20 mouse cellular contexts compared by ENCODE assay signal in genomic region chr11:86859236-86859817, GRCm38 (mm10). TPM values are rescaled to one million over a fixed set of nuclear protein-coding genes. Genes with fewer than 3 reads are reported as not detected.
DNase-seq lines count a peak whose midpoint lies in the region; ATAC-seq and TF ChIP-seq lines count a peak whose summit lies in the region.
"Had no signal": no experiment of that assay in that cellular context is flagged by ENCODE, and none has a peak within 500 bp of the region (broad histone marks: within the 10 kb centered on the region; RNA-seq: fewer than 3 reads in every experiment).

No protein-coding gene starts in this region.

- H3K36me3 ChIP-seq in liver, postnatal 0 days (replicated peaks; ENCODE audit: insufficient read depth, low read length) = no peaks in the 10 kb centered on the region
- no peaks in the 10 kb centered on the region for H3K36me3 ChIP-seq in liver, embryonic 11.5 days (ENCODE audit: control insufficient read depth, insufficient read depth, low read length)
- no peaks in the 10 kb centered on the region for H3K36me3 ChIP-seq in lung, postnatal 0 days (ENCODE audit: insufficient read depth, low read length)
- H3K36me3 ChIP-seq in stomach, embryonic 14.5 days (ENCODE audit: control insufficient read depth, insufficient read depth, low read length) = no peaks in the 10 kb centered on the region
- H3K36me3 ChIP-seq: embryonic facial prominence, embryonic 13.5 days; heart, embryonic 13.5 days; hindbrain, embryonic 12.5 days had no signal

- DNase-seq in liver, postnatal 0 days = no peak
- DNase-seq in liver, embryonic 11.5 days (ENCODE audit: low spot score) = no peak
- DNase-seq in lung, postnatal 0 days (ENCODE audit: low spot score) = peak; percentile 26
- no peak for DNase-seq in lung, adult 2 months
- no peak for DNase-seq in thymus, postnatal 0 days (ENCODE audit: low spot score)
- no peak for DNase-seq in retina, embryonic 14.5 days (ENCODE audit: low spot score)
- DNase-seq: adrenal gland, adult 2 months; adrenal gland, postnatal 25 days; cerebellum, adult 18-20 months; cerebellum, adult 9-11 months; cerebellum, postnatal 36 days; gastrocnemius, adult 2 months; gastrocnemius, postnatal 25 days; heart, adult 11 months; heart, postnatal 4 days had no signal

- no peak for TF ChIP-seq EP300 in liver, postnatal 0 days (IDR thresholded peaks at IDR 0.05; ENCODE audit: low read depth)
- TF ChIP-seq EP300 in lung, postnatal 0 days (IDR thresholded peaks at IDR 0.05) = peak; percentile 49

- H3K9me3 ChIP-seq in liver, postnatal 0 days (ENCODE audit: low read length) = no peaks in the 10 kb centered on the region
- H3K9me3 ChIP-seq in liver, embryonic 11.5 days (ENCODE audit: control insufficient read depth, low read length) = no peaks in the 10 kb centered on the region
- H3K9me3 ChIP-seq in lung, postnatal 0 days (ENCODE audit: low read length) = no peaks in the 10 kb centered on the region
- H3K9me3 ChIP-seq in stomach, embryonic 14.5 days (ENCODE audit: control insufficient read depth, low read depth, low read length) = no peaks in the 10 kb centered on the region
- H3K9me3 ChIP-seq: heart, embryonic 13.5 days had no signal

- H3K27me3 ChIP-seq in liver, postnatal 0 days (ENCODE audit: insufficient read depth, low read length) = no peaks in the 10 kb centered on the region
- no peaks in the 10 kb centered on the region for H3K27me3 ChIP-seq in liver, embryonic 11.5 days (replicated peaks; ENCODE audit: control insufficient read depth, insufficient read depth, low read length)
- H3K27me3 ChIP-seq in lung, postnatal 0 days (replicated peaks; ENCODE audit: insufficient read depth, low read length) = no peaks in the 10 kb centered on the region
- no peaks in the 10 kb centered on the region for H3K27me3 ChIP-seq in stomach, embryonic 14.5 days (ENCODE audit: control insufficient read depth, insufficient read depth, low read length)
- H3K27me3 ChIP-seq: embryonic facial prominence, embryonic 13.5 days; heart, embryonic 13.5 days; hindbrain, embryonic 12.5 days had no signal

- H3K9ac ChIP-seq in liver, postnatal 0 days (replicated peaks) = 0 out of 2 replicates have a peak overlapping the region, but pooled peaks have one; percentile 9
- no peak overlapping the region for H3K9ac ChIP-seq in liver, embryonic 11.5 days (ENCODE audit: low read depth, low read length)
- H3K9ac ChIP-seq in lung, postnatal 0 days (replicated peaks; ENCODE audit: low read depth) = no peak overlapping the region
- H3K9ac ChIP-seq in stomach, embryonic 14.5 days (replicated peaks; ENCODE audit: low read depth, low read length) = no peak overlapping the region
- H3K9ac ChIP-seq: embryonic facial prominence, embryonic 13.5 days; heart, embryonic 13.5 days; hindbrain, embryonic 12.5 days had no signal

- no peak overlapping the region for H3K4me3 ChIP-seq in liver, postnatal 0 days (ENCODE audit: low read depth, low read length)
- H3K4me3 ChIP-seq in liver, embryonic 11.5 days (ENCODE audit: low read depth, low read length) = no peak overlapping the region
- no peak overlapping the region for H3K4me3 ChIP-seq in lung, postnatal 0 days (ENCODE audit: low read depth, low read length)
- no peak overlapping the region for H3K4me3 ChIP-seq in lung, adult 2 months (replicated peaks; ENCODE audit: extremely low read depth, low read depth, low read length)
- no peak overlapping the region for H3K4me3 ChIP-seq in stomach, embryonic 14.5 days (ENCODE audit: low read depth, low read length)
- H3K4me3 ChIP-seq: embryonic facial prominence, embryonic 13.5 days; gastrocnemius, adult 2 months; heart, embryonic 13.5 days; hindbrain, embryonic 12.5 days had no signal

- no peak for TF ChIP-seq CTCF in liver, postnatal 0 days (IDR thresholded peaks at IDR 0.05; ENCODE audit: low read depth)
- no peak for TF ChIP-seq CTCF in lung, postnatal 0 days (IDR thresholded peaks at IDR 0.05)
- TF ChIP-seq CTCF in lung, adult 2 months (IDR thresholded peaks at IDR 0.05; ENCODE audit: insufficient read depth, low read length) = no peak

- WGBS in liver, postnatal 0 days (ENCODE audit: insufficient replicate concordance) = 78% methylated on average over 9 of the region's 9 CpGs
- 83% methylated on average over 9 of the region's 9 CpGs for WGBS in liver, embryonic 11.5 days
- WGBS in lung, postnatal 0 days = 74% methylated on average over 9 of the region's 9 CpGs
- 83% methylated on average over 9 of the region's 9 CpGs for WGBS in lung, adult 2 months
- 70% methylated on average over 9 of the region's 9 CpGs for WGBS in stomach, embryonic 14.5 days

- no peak for TF ChIP-seq POLR2A in lung, adult 2 months (IDR thresholded peaks at IDR 0.05; ENCODE audit: borderline replicate concordance, extremely low read depth, low read depth, low read length)

- no peak overlapping the region for H3K4me2 ChIP-seq in liver, postnatal 0 days (ENCODE audit: low read depth, low read length)
- no peak overlapping the region for H3K4me2 ChIP-seq in liver, embryonic 11.5 days
- no peak overlapping the region for H3K4me2 ChIP-seq in lung, postnatal 0 days (replicated peaks; ENCODE audit: low read depth, low read length)
- H3K4me2 ChIP-seq in stomach, embryonic 14.5 days (replicated peaks; ENCODE audit: low read depth, low read length) = no peak overlapping the region
- H3K4me2 ChIP-seq: embryonic facial prominence, embryonic 13.5 days; heart, embryonic 13.5 days; hindbrain, embryonic 12.5 days had no signal

- peak overlapping the region; percentile 92 for H3K27ac ChIP-seq in liver, postnatal 0 days (ENCODE audit: low read depth)
- no peak overlapping the region for H3K27ac ChIP-seq in liver, embryonic 11.5 days (ENCODE audit: low read depth, low read length)
- peak overlapping the region; percentile 51 for H3K27ac ChIP-seq in lung, postnatal 0 days (ENCODE audit: low read length)
- peak overlapping the region; percentile 52; the same call in 1 of the 2 replicates for H3K27ac ChIP-seq in stomach, embryonic 14.5 days (ENCODE audit: low read length)
- H3K27ac ChIP-seq: embryonic facial prominence, embryonic 13.5 days; gastrocnemius, adult 2 months; heart, embryonic 13.5 days; hindbrain, embryonic 12.5 days had no signal

- H3K4me1 ChIP-seq in liver, postnatal 0 days (ENCODE audit: insufficient read depth) = no peaks in the 10 kb centered on the region
- H3K4me1 ChIP-seq in liver, embryonic 11.5 days (replicated peaks; ENCODE audit: control insufficient read depth, insufficient read depth, low read length) = no peaks in the 10 kb centered on the region
- no peaks in the 10 kb centered on the region for H3K4me1 ChIP-seq in lung, postnatal 0 days (ENCODE audit: insufficient read depth, low read depth, low read length)
- peaks cover 6% of the 10 kb centered on the region; the same call in 1 of the 2 replicates for H3K4me1 ChIP-seq in lung, adult 2 months (ENCODE audit: control insufficient read depth, insufficient read depth, low read length)
- peaks cover 14% of the 10 kb centered on the region; the same call in 1 of the 2 replicates for H3K4me1 ChIP-seq in stomach, embryonic 14.5 days (ENCODE audit: control insufficient read depth, insufficient read depth, low read length)
- H3K4me1 ChIP-seq: embryonic facial prominence, embryonic 13.5 days; hindbrain, embryonic 12.5 days had no signal

- ATAC-seq in liver, postnatal 0 days = no peak
- no peak for ATAC-seq in liver, embryonic 11.5 days (replicated peaks; ENCODE audit: low FRiP score)
- ATAC-seq in lung, postnatal 0 days = peak; percentile 55; the same call in 1 of the 2 replicates
- no peak for ATAC-seq in stomach, embryonic 14.5 days (ENCODE audit: insufficient number of reproducible peaks, insufficient read depth, low FRiP score, low read depth)
- ATAC-seq: forebrain, embryonic 14.5 days had no signal

RNA-seq across cellular contexts. Expression of gene Dhx40, which starts 51.8 kb away (rescaled TPM):
- polyA plus RNA-seq in liver, postnatal 0 days (2015; fragmentation: Nextera tagmentation; extraction: Ambion mirVana) = 7.8 and 8.0 TPM in 2 replicates
- polyA plus RNA-seq in liver, embryonic 11.5 days (2014; fragmentation: Nextera tagmentation; extraction: Ambion mirVana) = 15.4 and 16.4 TPM in 2 replicates
- polyA plus RNA-seq in lung, postnatal 0 days (2015; fragmentation: Nextera tagmentation; extraction: Ambion mirVana) = 18.9 and 20.7 TPM in 2 replicates
- polyA plus RNA-seq in lung, adult 2 months (2012; rRNA removed) = 3.8 and 4.4 TPM in 2 replicates
- polyA plus RNA-seq in stomach, embryonic 14.5 days (2014; fragmentation: Nextera tagmentation; extraction: Ambion mirVana) = 22.6 and 24.8 TPM in 2 replicates
- 20.2 and 20.3 TPM in 2 replicates for polyA plus RNA-seq in thymus, postnatal 0 days (2015; fragmentation: Nextera tagmentation; extraction: Ambion mirVana)
